Mouse (Mus musculus) adrenal gland, postnatal 36 days (tissue): ENCODE data around the gene Ggta1. TPM values are rescaled to one million over a fixed set of nuclear protein-coding genes. Genes with fewer than 3 reads are reported as not detected.

Experiments used
- DNase-seq, 2 experiments: peaks; one replicate each; pipeline ENCODE4 v3.0.0; 2021; ENCODE audit warnings: mixed read lengths in 1 of 2
- total RNA-seq, 2 experiments: library from RNA; stranded (reverse); gene quantifications; 2 replicates each; pipeline ENCODE4 v1.2.3; 2021

Gene Ggta1
- total RNA-seq, 2 experiments from 2014 or later = 7.9 to 14.2 TPM

- DNase-seq = no peak
These were observed 56.4 kb downstream of the Ggta1 start for GRCm38 (mm10) chr2:35406611-35407010.

- no peak for DNase-seq
These were observed 60.6 kb downstream of the Ggta1 start for GRCm38 (mm10) chr2:35402391-35402790.

GRCm38 (mm10) chr2:35400739-35401138, 62.3 kb downstream of the Ggta1 start:
- no peak for DNase-seq

GRCm38 (mm10) chr2:35398184-35398828, 64.7 kb downstream of the Ggta1 start:
- DNase-seq = no peak

- peak; percentile 67 to 75 for DNase-seq
These were observed 65.3 kb downstream of the Ggta1 start for GRCm38 (mm10) chr2:35397590-35398173.

GRCm38 (mm10) chr2:35397096-35397495, 65.9 kb downstream of the Ggta1 start, which contains the start of gene 4930402F06Rik:
TSS of gene 4930402F06Rik (minus strand) at chr2:35397175.
- no peak for DNase-seq

- peak in 1 of 2 experiments; percentile 42 for DNase-seq
These were observed 77.6 kb downstream of the Ggta1 start for GRCm38 (mm10) chr2:35385441-35385871.

GRCm38 (mm10) chr2:35379306-35379705, 83.7 kb downstream of the Ggta1 start:
- DNase-seq = no peak

GRCm38 (mm10) chr2:35377600-35377999, 85.4 kb downstream of the Ggta1 start:
- DNase-seq = no peak

- peak in 1 of 2 experiments; percentile 8 for DNase-seq
These were observed 90.0 kb downstream of the Ggta1 start for GRCm38 (mm10) chr2:35373003-35373402.

- no peak for DNase-seq
These were observed 92.3 kb downstream of the Ggta1 start for GRCm38 (mm10) chr2:35370686-35371085.

- DNase-seq = no peak
These were observed 95.4 kb downstream of the Ggta1 start, which contains the start of gene 4930568D16Rik for GRCm38 (mm10) chr2:35367629-35368028. TSS of gene 4930568D16Rik (minus strand) at chr2:35367729.

Other genes with a start within 250 kb of the Ggta1 start
- gene Gsn, start 206.9 kb downstream of the Ggta1 start, total RNA-seq = 100 to 1,000 TPM; 405 to 505 TPM
- gene Stom, start 126.3 kb downstream of the Ggta1 start, total RNA-seq = 10 to 100 TPM; 38.9 to 53.7 TPM
- not detected for gene 4930568D16Rik, start 95.5 kb downstream of the Ggta1 start, total RNA-seq
- gene 4930402F06Rik, start 66.1 kb downstream of the Ggta1 start, total RNA-seq = not detected
- 100 to 1,000 TPM in 1 of 2 experiments, 10 to 100 TPM in 1; 65.0 to 103 TPM for gene Dab2ip, start 95.0 kb upstream of the Ggta1 start, total RNA-seq